Mouse (Mus musculus): ENCODE data around the gene Gas7.

- TF ChIP-seq HCFC1 (IDR thresholded peaks at IDR 0.05; ENCODE audit: borderline replicate concordance, insufficient read depth, low read length) (no peak), ZNF384 (IDR thresholded peaks at IDR 0.05; ENCODE audit: low read depth, low read length) (no peak), MAFK (IDR thresholded peaks at IDR 0.05; ENCODE audit: insufficient read depth, low read depth, low read length) (no peak), CHD2 (IDR thresholded peaks at IDR 0.05; ENCODE audit: low read depth, low read length) (no peak), ZC3H11A (IDR thresholded peaks at IDR 0.05; ENCODE audit: borderline replicate concordance, low read depth, low read length) (no peak)
Observed at GRCm38 (mm10) chr11:67586231-67586994, 131.2 kb downstream of the Gas7 start.

Data from ES-E14 (cell line).